Mouse (Mus musculus) layer of hippocampus, postnatal 14 days (tissue): ENCODE data around the gene Rasgrp2. TPM values are rescaled to one million over a fixed set of nuclear protein-coding genes. Genes with fewer than 3 reads are reported as not detected.

Source experiments
- DNase-seq, 2 experiments: peaks; one replicate each; pipeline ENCODE4 v3.0.0; 2021 to 2022; ENCODE audit warnings: low spot score in 2 of 2, mixed read lengths in 1 of 2
- long read RNA-seq, 2 experiments: library from polyadenylated mRNA; stranded (forward); transcript quantifications; one replicate each; pipeline ENCODE4 v2.0.0; 2021
- total RNA-seq, 2 experiments: library from RNA; stranded (reverse); gene quantifications; 2 replicates each; pipeline ENCODE4 v1.2.3; 2021

The Rasgrp2 gene
- 10 to 100 TPM; 40.2 to 44.9 TPM for total RNA-seq
- long read RNA-seq, experiment 1, partial matches to known transcripts = 3 of 8 reads
- long read RNA-seq, experiment 1, other reads (novel, unspliced or antisense) = 5 of 8 reads
- long read RNA-seq, experiment 2, partial matches to known transcripts = 1 of 15 reads
- long read RNA-seq, experiment 2, other reads (novel, unspliced or antisense) = 10 of 15 reads

DNA sequence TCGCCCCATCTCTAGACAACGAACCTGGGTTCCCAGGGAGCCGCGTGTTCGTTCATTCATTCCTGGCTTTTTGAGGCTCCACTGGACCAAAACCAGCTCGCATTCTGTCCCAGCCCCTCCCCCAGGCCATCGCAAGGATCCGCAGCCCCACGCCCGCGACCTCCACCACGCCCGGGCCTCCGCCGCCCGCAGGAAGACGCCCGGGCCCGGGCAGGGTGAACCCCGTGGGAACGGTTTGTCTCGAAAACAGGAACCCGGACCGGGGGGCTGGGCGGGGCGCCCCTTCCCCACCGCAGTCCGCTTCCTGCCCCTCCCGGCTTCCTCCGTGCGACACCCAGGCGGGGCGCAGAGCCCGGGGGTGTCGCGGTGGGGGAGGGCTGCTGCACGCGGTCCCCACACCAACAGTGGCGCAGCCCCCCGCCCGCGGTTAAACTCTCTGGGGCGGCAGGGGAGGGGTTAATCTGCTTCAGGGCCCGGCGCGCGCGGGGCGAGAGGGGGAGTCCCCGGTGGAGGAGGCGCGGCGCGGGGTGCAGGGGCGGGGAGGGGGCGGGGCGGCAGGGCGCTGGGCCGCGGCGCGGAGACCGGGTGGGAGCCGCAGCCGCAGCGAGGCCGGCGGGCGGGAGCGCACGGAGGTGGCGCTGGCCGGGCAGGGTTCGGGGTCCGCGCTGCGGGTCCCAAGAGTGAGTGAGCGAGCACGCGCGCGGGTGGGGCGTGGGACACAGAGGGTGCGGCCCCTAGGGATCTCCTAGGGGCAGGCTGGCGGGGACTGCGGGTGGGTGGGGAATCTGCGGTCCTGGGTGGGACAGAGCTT, at the start of gene Rasgrp2:
Rasgrp2 (plus strand) TSS at position 56 of the 811 bp plus-strand sequence.
- no peak for DNase-seq

- no peak for DNase-seq
These were observed 47.6 kb upstream of the Rasgrp2 start for GRCm38 (mm10) chr19:6351431-6352106.

GRCm38 (mm10) chr19:6352107-6352505, 47.0 kb upstream of the Rasgrp2 start:
- DNase-seq = no peak

DNA sequence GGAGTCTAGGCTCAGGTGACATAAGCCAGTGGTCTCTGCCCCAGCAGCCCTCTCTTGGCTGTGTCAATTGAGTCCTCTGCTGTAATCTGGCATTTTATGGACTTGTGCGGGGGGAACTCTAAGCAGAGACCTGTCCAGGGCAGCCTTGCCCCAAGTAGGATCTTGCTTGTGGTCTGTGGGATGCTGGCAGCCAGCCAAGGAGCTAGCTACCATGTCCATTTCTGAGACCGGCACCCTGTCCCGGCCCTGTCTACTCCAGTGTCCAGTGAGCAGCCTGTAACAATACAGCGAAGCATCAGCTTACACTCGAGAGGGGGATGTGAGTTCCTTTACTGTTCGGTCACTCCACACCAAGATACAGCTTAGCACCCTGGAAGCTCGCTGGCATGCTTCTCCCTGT, 45.1 kb upstream of the Rasgrp2 start:
- no peak for DNase-seq

- no peak for DNase-seq
These were observed 37.8 kb upstream of the Rasgrp2 start for GRCm38 (mm10) chr19:6361291-6361690.

- DNase-seq = no peak
These were observed 36.1 kb upstream of the Rasgrp2 start for GRCm38 (mm10) chr19:6363091-6363410.

DNA sequence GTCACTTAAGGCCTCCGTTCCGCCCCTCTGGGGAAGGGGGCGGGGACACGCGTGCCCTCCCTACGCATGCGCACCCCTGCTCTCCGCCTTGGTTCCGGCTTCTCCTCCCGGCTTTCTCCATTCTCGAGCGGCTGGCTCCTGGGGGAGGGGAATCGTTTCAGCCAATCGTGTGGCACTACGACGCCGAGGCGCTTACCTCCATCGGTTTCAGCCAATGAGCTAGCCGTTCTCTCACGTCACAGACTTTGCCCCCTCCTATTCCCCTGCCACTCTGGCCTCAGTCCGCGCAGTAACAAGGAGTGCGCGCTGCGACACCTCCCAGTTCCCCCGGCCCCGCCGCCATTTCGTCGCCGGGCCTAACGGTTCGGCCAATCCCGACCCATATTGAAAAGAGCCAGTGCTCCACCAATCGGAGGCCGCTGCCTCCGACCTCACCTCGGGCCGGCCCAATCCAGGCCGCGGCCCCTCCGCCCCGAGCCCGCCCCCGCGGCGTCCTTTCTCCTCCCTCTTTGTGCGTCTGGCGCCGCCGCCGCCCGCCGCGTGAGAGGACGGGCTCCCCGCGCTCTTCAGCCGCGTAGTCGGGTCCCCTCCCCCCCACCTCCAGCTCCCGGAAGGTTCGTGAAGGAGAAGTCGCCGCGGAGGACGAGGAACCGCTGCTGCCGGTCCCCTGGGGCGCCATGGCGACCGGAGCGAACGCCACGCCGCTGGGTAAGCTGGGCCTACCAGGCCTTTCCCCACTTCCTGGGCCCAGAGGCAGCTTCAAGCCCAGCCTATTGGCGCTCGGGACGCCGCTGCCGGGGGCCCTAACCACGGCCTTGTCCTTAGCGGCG, 35.5 kb upstream of the Rasgrp2 start, which contains the start of gene Sf1:
Sf1 (plus strand) TSS at position 280 of the 830 bp plus-strand sequence.
- peak; percentile 99 to 100 for DNase-seq

- DNase-seq = peak; percentile 92 to 93
These were observed 34.8 kb upstream of the Rasgrp2 start for GRCm38 (mm10) chr19:6364317-6364725.

DNA sequence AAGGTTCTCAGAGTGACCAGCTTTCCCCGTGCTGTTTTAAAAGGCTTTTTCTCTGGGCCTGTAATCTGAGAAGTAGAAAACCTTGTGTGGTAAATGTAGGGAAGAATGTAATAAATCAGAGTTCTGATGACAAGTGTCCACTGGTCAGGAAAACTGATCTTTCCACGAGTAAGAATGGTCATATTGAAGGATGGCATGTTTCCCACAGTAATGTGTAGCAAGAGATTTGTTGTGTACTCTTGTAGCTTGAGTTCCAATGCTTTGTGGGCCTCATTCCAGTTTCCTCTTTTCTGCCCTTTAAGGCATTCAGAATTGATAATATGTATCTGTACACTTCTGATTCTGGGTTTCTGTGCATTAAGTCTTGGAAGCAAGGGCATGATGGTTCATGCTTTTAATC, 34.3 kb upstream of the Rasgrp2 start:
- no peak for DNase-seq

DNA sequence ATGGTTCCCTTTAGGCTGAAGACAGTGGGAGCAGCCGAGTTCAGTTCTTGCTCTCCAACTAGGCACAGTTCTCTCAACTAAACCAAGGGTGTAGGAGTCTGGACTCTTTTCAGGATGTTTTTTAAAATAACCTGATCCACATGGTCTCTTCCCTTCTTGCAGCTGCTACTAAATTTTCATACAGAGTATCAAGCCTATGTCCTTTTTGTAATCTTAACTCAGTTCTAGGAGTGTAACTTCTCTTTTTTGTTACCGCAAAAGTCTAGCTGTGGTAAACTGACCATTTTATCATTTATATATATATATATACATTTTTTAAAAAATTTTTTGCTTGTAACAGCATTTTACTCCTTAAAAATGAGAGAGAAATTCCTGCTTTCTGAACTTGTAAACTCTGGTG, 29.0 kb upstream of the Rasgrp2 start:
- DNase-seq = no peak

DNA sequence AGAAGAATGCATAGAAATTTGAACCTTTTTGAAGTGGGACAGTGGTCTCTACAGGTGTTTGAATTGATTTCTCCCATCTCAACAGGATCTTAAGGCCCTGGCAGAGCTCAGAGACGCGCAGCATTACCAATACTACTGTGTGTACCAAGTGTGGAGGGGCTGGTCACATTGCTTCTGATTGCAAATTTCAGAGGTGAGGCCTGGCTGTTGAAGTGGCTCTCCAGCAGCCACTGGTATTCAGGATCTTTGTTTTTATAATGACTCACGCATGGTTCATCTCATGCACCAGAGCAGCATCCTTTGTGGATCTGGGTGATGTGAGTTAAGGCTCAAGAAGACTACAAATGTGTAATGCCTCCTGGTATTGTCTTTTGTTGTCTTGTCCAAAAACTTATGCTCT, 26.7 kb upstream of the Rasgrp2 start:
- DNase-seq = no peak

DNA sequence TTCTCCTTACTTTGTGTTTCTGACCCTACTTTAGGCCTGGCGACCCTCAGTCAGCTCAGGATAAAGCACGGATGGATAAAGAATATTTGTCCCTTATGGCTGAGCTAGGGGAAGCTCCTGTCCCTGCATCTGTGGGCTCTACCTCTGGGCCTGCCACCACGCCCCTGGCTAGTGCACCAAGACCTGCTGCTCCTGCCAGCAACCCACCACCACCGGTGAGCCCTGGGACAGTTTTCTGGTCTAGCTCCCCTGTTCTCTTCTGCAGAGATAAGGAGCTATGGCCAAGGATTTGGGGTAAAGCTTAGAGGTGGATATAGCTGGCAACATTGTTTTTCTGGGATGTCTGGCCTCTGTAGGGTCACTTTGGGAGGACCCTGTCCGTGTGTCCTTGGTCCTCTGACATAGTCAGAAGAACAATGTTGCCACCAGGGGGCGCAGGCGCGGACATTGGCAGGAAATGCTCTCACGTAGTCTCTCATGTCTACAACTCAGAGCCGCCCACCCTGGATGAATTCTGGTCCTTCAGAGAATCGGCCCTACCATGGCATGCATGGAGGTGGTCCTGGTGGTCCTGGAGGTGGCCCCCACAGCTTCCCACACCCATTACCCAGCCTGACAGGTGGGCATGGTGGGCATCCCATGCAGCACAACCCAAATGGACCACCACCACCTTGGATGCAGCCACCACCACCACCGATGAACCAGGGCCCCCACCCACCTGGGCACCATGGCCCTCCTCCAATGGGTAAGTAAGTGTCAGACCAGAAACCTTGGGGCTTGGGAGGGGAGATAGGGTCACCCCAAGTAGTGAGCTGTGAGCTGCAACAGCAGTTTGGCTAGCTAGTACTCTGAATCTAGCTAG, 25.4 kb upstream of the Rasgrp2 start:
- peak; percentile 72 to 81 for DNase-seq

- DNase-seq = no peak
These were observed 24.6 kb upstream of the Rasgrp2 start for GRCm38 (mm10) chr19:6374571-6374970.

GRCm38 (mm10) chr19:6375423-6376254, 23.5 kb upstream of the Rasgrp2 start:
- DNase-seq = no peak

DNA sequence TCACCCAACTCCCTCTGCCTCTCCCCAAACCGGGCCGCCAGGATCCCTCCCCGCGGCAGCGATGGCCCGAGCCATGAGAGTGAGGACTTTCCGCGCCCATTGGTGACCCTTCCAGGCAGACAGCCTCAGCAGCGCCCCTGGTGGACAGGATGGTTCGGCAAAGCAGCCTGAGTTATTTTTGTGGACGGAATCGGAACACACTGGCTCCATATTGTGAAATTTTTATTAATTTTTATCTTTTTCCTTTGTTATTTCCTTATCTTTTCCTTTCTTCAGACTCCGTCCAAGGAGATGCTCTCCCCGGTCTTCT, 22.9 kb upstream of the Rasgrp2 start:
- DNase-seq = peak in 1 of 2 experiments; percentile 56

DNA sequence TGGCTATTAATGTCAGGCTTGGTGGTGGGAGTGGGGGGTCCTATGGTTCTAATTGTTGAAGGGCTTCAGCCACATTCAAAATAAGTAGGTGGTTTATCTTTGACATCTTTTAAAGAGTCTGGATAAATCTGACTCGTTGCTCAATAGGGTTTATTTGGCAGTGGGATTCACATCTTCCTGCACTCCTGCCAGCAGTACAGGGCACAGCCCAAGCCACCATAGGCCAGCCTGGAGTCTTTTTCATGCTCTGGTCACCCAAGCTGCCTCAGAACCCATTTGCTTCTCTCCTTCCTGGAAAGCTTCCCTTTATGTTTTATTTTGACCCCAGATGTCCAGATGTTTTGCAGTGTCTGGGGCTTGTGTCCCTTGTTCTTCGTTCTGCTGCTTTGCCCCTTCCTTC, 22.5 kb upstream of the Rasgrp2 start:
- DNase-seq = no peak

DNA sequence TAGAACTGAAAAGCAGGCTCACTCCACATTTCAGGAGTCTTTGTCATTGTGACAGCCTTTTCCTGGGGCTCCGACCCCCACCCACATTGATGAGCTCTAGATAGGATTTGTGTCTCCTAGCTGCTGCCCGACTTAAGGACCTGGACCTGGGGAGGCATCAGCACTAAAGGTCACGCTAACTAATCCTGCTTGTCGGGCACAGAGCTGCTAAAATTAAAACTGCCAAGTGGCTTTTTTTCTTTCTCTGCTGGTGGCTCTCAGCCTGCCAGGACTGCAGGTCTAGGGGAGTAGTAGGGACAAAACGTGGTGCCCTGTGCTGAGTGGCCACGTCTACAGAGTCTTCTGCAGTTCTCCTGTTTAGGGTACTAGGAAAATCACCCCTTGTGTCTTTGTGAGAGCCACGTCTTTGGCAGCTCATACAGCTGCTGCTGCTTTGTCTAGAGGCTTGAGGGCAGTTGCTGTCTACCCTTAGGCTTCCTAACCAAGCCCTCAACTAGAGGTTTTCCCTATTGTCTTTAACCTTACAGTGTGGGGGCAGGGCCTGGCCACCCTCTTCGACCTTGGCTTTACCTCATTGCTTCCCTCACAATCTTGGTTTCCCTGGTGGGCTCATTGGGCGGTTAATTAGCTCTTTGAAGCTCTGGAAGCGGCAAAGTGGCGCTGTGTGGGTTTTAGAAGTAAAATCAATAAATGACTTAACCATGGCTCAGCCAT, 21.7 kb upstream of the Rasgrp2 start:
- no peak for DNase-seq

DNA sequence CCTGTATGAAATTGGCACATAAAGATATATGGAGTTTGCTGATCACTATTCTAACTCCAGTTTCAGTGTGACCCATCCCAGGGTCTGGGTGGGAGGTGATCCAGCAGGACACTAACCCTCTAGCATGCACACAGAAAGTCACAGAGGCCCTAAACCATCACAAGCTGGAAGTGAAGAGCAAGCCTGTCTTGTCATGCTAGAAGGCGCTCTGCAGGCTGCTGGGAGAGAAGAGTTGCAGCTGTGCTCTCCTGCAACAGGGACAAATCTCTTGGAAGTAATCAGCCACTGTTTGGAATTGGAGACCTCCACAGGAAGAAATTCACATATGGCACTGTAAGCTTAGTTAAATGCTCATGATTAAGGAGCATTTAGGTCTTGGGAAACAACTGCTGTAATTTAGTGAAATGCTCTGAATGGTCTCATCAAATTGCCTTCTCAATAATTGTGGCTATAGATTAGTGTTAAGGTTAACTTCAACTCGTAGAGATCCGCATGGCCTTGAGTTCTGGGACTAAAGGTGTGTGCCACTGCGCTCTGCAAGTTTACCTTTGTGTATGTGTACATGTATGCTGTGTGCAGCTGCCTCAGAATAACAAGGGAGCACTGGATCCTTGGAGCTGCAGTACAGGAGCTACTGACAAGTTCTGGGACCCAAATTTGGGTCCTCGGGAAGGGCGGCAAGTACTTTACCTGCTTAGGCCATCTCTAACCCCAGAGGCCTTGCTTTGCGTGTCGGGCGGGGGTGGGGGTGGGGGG, 18.6 kb upstream of the Rasgrp2 start:
- no peak for DNase-seq
